Mouse (Mus musculus): ENCODE results near the gene Shroom3.

GRCm38 (mm10) chr5:92937701-92938100, 254.5 kb downstream of the Shroom3 start:
- TF ChIP-seq CTCF (IDR thresholded peaks at IDR 0.05; ENCODE audit: borderline replicate concordance, insufficient read depth, low read depth, low read length) (no peak), POLR2A (IDR thresholded peaks at IDR 0.05; ENCODE audit: borderline replicate concordance, insufficient read depth, low read length) (no peak)

Measured in cerebellum, adult 2 months (tissue).